Comparison of ENCODE assay signal across 13 mouse cellular contexts in genomic region chr7:44358012-44358411, GRCm38 (mm10). TPM values are rescaled to one million over a fixed set of nuclear protein-coding genes. Genes with fewer than 3 reads are reported as not detected.
DNase-seq lines count a peak whose midpoint lies in the region; ATAC-seq lines count a peak whose summit lies in the region.
"Had no signal": no experiment of that assay in that cellular context is flagged by ENCODE, and none has a peak within 500 bp of the region (broad histone marks: within the 10 kb centered on the region; RNA-seq: fewer than 3 reads in every experiment).

No protein-coding gene starts in this region.

- no peak overlapping the region for H3K27ac ChIP-seq in heart, embryonic 15.5 days
- H3K27ac ChIP-seq in forebrain, embryonic 11.5 days (ENCODE audit: low read depth, low read length): no peak overlapping the region
- peak overlapping the region; percentile 39; the same call in 1 of the 2 replicates for H3K27ac ChIP-seq in hindbrain, embryonic 15.5 days (replicated peaks)
- H3K27ac ChIP-seq in midbrain, embryonic 11.5 days (ENCODE audit: low read depth, low read length): no peak overlapping the region
- H3K27ac ChIP-seq: stomach, postnatal 0 days had no signal

- no peak for ATAC-seq in heart, embryonic 15.5 days (replicated peaks; ENCODE audit: insufficient number of reproducible peaks, insufficient read depth, low FRiP score, low read depth)
- ATAC-seq in forebrain, embryonic 11.5 days (replicated peaks; ENCODE audit: low FRiP score): no peak
- no peak for ATAC-seq in hindbrain, embryonic 15.5 days (ENCODE audit: low FRiP score, low read depth)
- no peak for ATAC-seq in midbrain, embryonic 11.5 days (ENCODE audit: low FRiP score)

- H3K9ac ChIP-seq in heart, embryonic 15.5 days: no peak overlapping the region
- no peak overlapping the region for H3K9ac ChIP-seq in forebrain, embryonic 11.5 days (ENCODE audit: low read length)
- no peak overlapping the region for H3K9ac ChIP-seq in hindbrain, embryonic 15.5 days
- H3K9ac ChIP-seq in midbrain, embryonic 11.5 days (ENCODE audit: low read length): peak overlapping the region; percentile 27; the same call in 1 of the 2 replicates

- H3K4me2 ChIP-seq in heart, embryonic 15.5 days: no peak overlapping the region
- peak overlapping the region; percentile 0; the same call in 1 of the 2 replicates for H3K4me2 ChIP-seq in forebrain, embryonic 11.5 days (ENCODE audit: low read depth, low read length, severe bottlenecking)
- H3K4me2 ChIP-seq in hindbrain, embryonic 15.5 days: no peak overlapping the region
- H3K4me2 ChIP-seq in midbrain, embryonic 11.5 days: peak overlapping the region; percentile 24; the same call in 1 of the 2 replicates

- 25% methylated on average over 5 of the region's 5 CpGs for WGBS in heart, embryonic 15.5 days
- 12% methylated on average over 5 of the region's 5 CpGs for WGBS in forebrain, embryonic 11.5 days
- WGBS in hindbrain, embryonic 15.5 days: 20% methylated on average over 5 of the region's 5 CpGs
- WGBS in midbrain, embryonic 11.5 days: 12% methylated on average over 5 of the region's 5 CpGs

- H3K4me1 ChIP-seq in heart, embryonic 15.5 days (replicated peaks): peaks cover 47% of the 10 kb centered on the region
- peaks cover 33% of the 10 kb centered on the region for H3K4me1 ChIP-seq in forebrain, embryonic 11.5 days (replicated peaks; ENCODE audit: control insufficient read depth, insufficient read depth, low read length)
- H3K4me1 ChIP-seq in hindbrain, embryonic 15.5 days (replicated peaks): peaks cover 44% of the 10 kb centered on the region
- H3K4me1 ChIP-seq in midbrain, embryonic 11.5 days (ENCODE audit: control insufficient read depth, insufficient read depth, low read length): peaks cover 33% of the 10 kb centered on the region

- no peaks in the 10 kb centered on the region for H3K9me3 ChIP-seq in heart, embryonic 15.5 days (replicated peaks)
- no peaks in the 10 kb centered on the region for H3K9me3 ChIP-seq in forebrain, embryonic 11.5 days (ENCODE audit: control insufficient read depth, low read length)
- H3K9me3 ChIP-seq in hindbrain, embryonic 15.5 days: no peaks in the 10 kb centered on the region
- H3K9me3 ChIP-seq in midbrain, embryonic 11.5 days (ENCODE audit: control insufficient read depth, low read length): no peaks in the 10 kb centered on the region

- peaks cover 74% of the 10 kb centered on the region for H3K27me3 ChIP-seq in heart, embryonic 15.5 days
- peaks cover 45% of the 10 kb centered on the region for H3K27me3 ChIP-seq in forebrain, embryonic 11.5 days (ENCODE audit: control insufficient read depth, insufficient read depth, low read length)
- H3K27me3 ChIP-seq in hindbrain, embryonic 15.5 days: peaks cover 13% of the 10 kb centered on the region; the same call in 1 of the 2 replicates
- peaks cover 53% of the 10 kb centered on the region for H3K27me3 ChIP-seq in midbrain, embryonic 11.5 days (ENCODE audit: control insufficient read depth, insufficient read depth, low read length)

- no peak for DNase-seq in heart, adult 11 months
- DNase-seq in forebrain, embryonic 11.5 days (ENCODE audit: low spot score): peak; percentile 67
- peak; percentile 90 for DNase-seq in midbrain, embryonic 11.5 days (ENCODE audit: low spot score, missing footprints)
- DNase-seq in gastrocnemius, postnatal 25 days: no peak
- no peak for DNase-seq in spleen, adult 18-20 months
- no peak for DNase-seq in layer of hippocampus, adult 9-11 months
- DNase-seq: heart, adult 18-20 months; kidney, adult 11 months; liver; right cerebral cortex, adult 18-20 months had no signal

- H3K4me3 ChIP-seq in heart, embryonic 15.5 days: 0 out of 2 replicates have a peak overlapping the region, but pooled peaks have one; percentile 4
- H3K4me3 ChIP-seq in forebrain, embryonic 11.5 days (ENCODE audit: low read depth, low read length): no peak overlapping the region
- no peak overlapping the region for H3K4me3 ChIP-seq in hindbrain, embryonic 15.5 days
- H3K4me3 ChIP-seq in midbrain, embryonic 11.5 days (ENCODE audit: low read depth, low read length): no peak overlapping the region

- no peaks in the 10 kb centered on the region for H3K36me3 ChIP-seq in heart, embryonic 15.5 days
- no peaks in the 10 kb centered on the region for H3K36me3 ChIP-seq in forebrain, embryonic 11.5 days (ENCODE audit: control insufficient read depth, insufficient read depth, low read length)
- 0 out of 2 replicates have a peak, but pooled peaks cover 12% of the 10 kb centered on the region for H3K36me3 ChIP-seq in hindbrain, embryonic 15.5 days
- H3K36me3 ChIP-seq in midbrain, embryonic 11.5 days (ENCODE audit: control insufficient read depth, insufficient read depth, low read length): no peaks in the 10 kb centered on the region

RNA-seq across cellular contexts. Expression of gene Syt3, which starts 25.9 kb away (rescaled TPM):
- polyA plus RNA-seq in heart, embryonic 15.5 days (2015; fragmentation: Nextera tagmentation; extraction: Ambion mirVana): 0.71 and 0.82 TPM in 2 replicates
- polyA plus RNA-seq in forebrain, embryonic 11.5 days (2014; fragmentation: Nextera tagmentation; extraction: Ambion mirVana): 3.2 and 4.0 TPM in 2 replicates
- polyA plus RNA-seq in hindbrain, embryonic 15.5 days (2015; fragmentation: Nextera tagmentation; extraction: Ambion mirVana): 58.9 and 68.8 TPM in 2 replicates
- polyA plus RNA-seq in midbrain, embryonic 11.5 days (2014; fragmentation: Nextera tagmentation; extraction: Ambion mirVana): 1.5 and 2.1 TPM in 2 replicates
- 1 to 10 TPM; 1.1 to 1.8 TPM for total RNA-seq in gastrocnemius, postnatal 25 days (2021)

RNA-seq across cellular contexts. Expression of gene 1700008O03Rik, which starts 27.6 kb away (rescaled TPM):
- polyA plus RNA-seq in heart, embryonic 15.5 days (2015; fragmentation: Nextera tagmentation; extraction: Ambion mirVana): 0.13 and 0.47 TPM in 2 replicates
- polyA plus RNA-seq in forebrain, embryonic 11.5 days (2014; fragmentation: Nextera tagmentation; extraction: Ambion mirVana): 0.89 and 0.96 TPM in 2 replicates
- polyA plus RNA-seq in hindbrain, embryonic 15.5 days (2015; fragmentation: Nextera tagmentation; extraction: Ambion mirVana): 2.8 and 2.9 TPM in 2 replicates
- 0.31 and 1.1 TPM in 2 replicates for polyA plus RNA-seq in midbrain, embryonic 11.5 days (2014; fragmentation: Nextera tagmentation; extraction: Ambion mirVana)
- not detected for total RNA-seq in gastrocnemius, postnatal 25 days (2021)

RNA-seq across cellular contexts. Expression of gene Shank1, which starts 48.0 kb away (rescaled TPM):
- polyA plus RNA-seq in heart, embryonic 15.5 days (2015; fragmentation: Nextera tagmentation; extraction: Ambion mirVana): 0.58 and 0.74 TPM in 2 replicates
- 3.6 and 4.2 TPM in 2 replicates for polyA plus RNA-seq in forebrain, embryonic 11.5 days (2014; fragmentation: Nextera tagmentation; extraction: Ambion mirVana)
- 38.7 and 42.3 TPM in 2 replicates for polyA plus RNA-seq in hindbrain, embryonic 15.5 days (2015; fragmentation: Nextera tagmentation; extraction: Ambion mirVana)
- 3.4 TPM in 2 replicates for polyA plus RNA-seq in midbrain, embryonic 11.5 days (2014; fragmentation: Nextera tagmentation; extraction: Ambion mirVana)
- total RNA-seq in gastrocnemius, postnatal 25 days (2021): under 1 TPM; 0.49 to 0.54 TPM

RNA-seq across cellular contexts. Expression of gene Clec11a, which starts 51.3 kb away (rescaled TPM):
- polyA plus RNA-seq in heart, embryonic 15.5 days (2015; fragmentation: Nextera tagmentation; extraction: Ambion mirVana): 1.0 and 2.5 TPM in 2 replicates
- 3.2 TPM in 2 replicates for polyA plus RNA-seq in forebrain, embryonic 11.5 days (2014; fragmentation: Nextera tagmentation; extraction: Ambion mirVana)
- polyA plus RNA-seq in hindbrain, embryonic 15.5 days (2015; fragmentation: Nextera tagmentation; extraction: Ambion mirVana): 3.0 and 3.4 TPM in 2 replicates
- polyA plus RNA-seq in midbrain, embryonic 11.5 days (2014; fragmentation: Nextera tagmentation; extraction: Ambion mirVana): 2.2 and 3.4 TPM in 2 replicates
- 1 to 10 TPM; 1.9 to 2.6 TPM for total RNA-seq in gastrocnemius, postnatal 25 days (2021)

Comparison
In these comparisons a context has a peak if more than half of its experiments do, and no peak if none do; other contexts are left out.
1. H3K4me2 ChIP-seq: peak in forebrain, embryonic 11.5 days (single experiment) and midbrain, embryonic 11.5 days (single experiment); none in heart, embryonic 15.5 days (single experiment) and hindbrain, embryonic 15.5 days (single experiment).
2. DNase-seq: peak in forebrain, embryonic 11.5 days (single experiment) and midbrain, embryonic 11.5 days (single experiment); none in heart, adult 11 months (single experiment), gastrocnemius, postnatal 25 days (single experiment), spleen, adult 18-20 months (0 of 2) and layer of hippocampus, adult 9-11 months (single experiment).
3. RNA of gene Syt3, which starts 25.9 kb away (polyA plus RNA-seq): 58.9 to 68.8 TPM in hindbrain, embryonic 15.5 days; 3.2 to 4.0 TPM in forebrain, embryonic 11.5 days, 1.5 to 2.1 TPM in midbrain, embryonic 11.5 days and 0.71 to 0.82 TPM in heart, embryonic 15.5 days; every median in the first group is over 10 times any median in the second.